Mouse (Mus musculus) G1E (cell line): ENCODE measurements around the gene Fbxw5. TPM values are rescaled to one million over a fixed set of nuclear protein-coding genes. Genes with fewer than 3 reads are reported as not detected.
"Not testable (repeated sequence)": the region's sequence is repeated elsewhere in the genome, so short reads cannot be mapped to it uniquely, and the experiment has no call there.

Experiments used
- ATAC-seq: 2 replicates; pipeline ENCODE4 v1.8.0; 2016; ENCODE audit warnings: mild to moderate bottlenecking; ENCODE audit not compliant: insufficient number of reproducible peaks, poor library complexity, low FRiP score, severe bottlenecking; ENCODE audit errors: extremely low read depth
- DNase-seq: peaks from one replicate; pipeline ENCODE4 v3.0.0; 2012; ENCODE audit warnings: low spot score
- H3K27me3 ChIP-seq: 2 replicates; pipeline ENCODE4 v1.6.1; 2012; ENCODE audit warnings: mild to moderate bottlenecking, low read length, inconsistent platforms; ENCODE audit not compliant: insufficient read depth
- H3K36me3 ChIP-seq: replicated peaks from 2 replicates; pipeline ENCODE3; 2012; ENCODE audit warnings: mild to moderate bottlenecking, inconsistent platforms
- H3K4me1 ChIP-seq: 2 replicates; pipeline ENCODE4 v1.6.1; 2012; ENCODE audit warnings: low read depth, low read length, inconsistent platforms, mixed read lengths; ENCODE audit not compliant: insufficient read depth
- H3K4me3 ChIP-seq: 2 replicates; pipeline ENCODE4 v1.5.1; 2012; ENCODE audit warnings: low read depth, mild to moderate bottlenecking, inconsistent platforms, low read length, moderate library complexity, mixed read lengths
- H3K9me3 ChIP-seq: replicated peaks from 2 replicates; pipeline ENCODE4 v1.6.1; 2012; ENCODE audit warnings: inconsistent platforms
- CTCF ChIP-seq: IDR thresholded peaks from 2 replicates; pipeline ENCODE4 v1.5.1; 2012; ENCODE audit warnings: low read depth, low read length, inconsistent platforms, mixed read lengths
- GATA1 ChIP-seq: IDR thresholded peaks from 2 replicates; pipeline ENCODE4 v1.6.1; 2012; ENCODE audit warnings: borderline replicate concordance, low read length, inconsistent platforms, mixed read lengths
- GATA2 ChIP-seq: IDR thresholded peaks from 2 replicates; pipeline ENCODE4 v1.6.1; 2012; ENCODE audit warnings: low read depth, low read length, inconsistent platforms, borderline replicate concordance
- POLR2AphosphoS5 ChIP-seq: IDR thresholded peaks from 2 replicates; pipeline ENCODE4 v1.6.1; 2012; ENCODE audit warnings: low read depth, low read length, inconsistent platforms; ENCODE audit not compliant: insufficient replicate concordance
- TAL1 ChIP-seq: conservative IDR thresholded peaks from 2 replicates; pipeline ENCODE4 v1.6.1; 2012; ENCODE audit warnings: low read depth, low read length, inconsistent platforms, mixed read lengths
- polyA plus RNA-seq: library from polyadenylated mRNA; stranded (reverse); fragments of >175 nt; gene quantifications from 2 replicates; pipeline ENCODE4 v1.2.3, GENCODE M21; 2012
- total RNA-seq, 2 experiments: library from RNA; stranded (forward) in 1 of 2; stranded (reverse) in 1 of 2; fragments of 200-1000 nt in 1 of 2; fragments of >200 nt in 1 of 2; fragmentation: Nextera tagmentation in 1 of 2; gene quantifications; 2 replicates each; pipeline ENCODE4 v1.2.3; 2014 to 2017

Fbxw5 gene
- total and polyA plus RNA-seq, 3 experiments, result 21.1 to 48.3 (median 35.5) TPM

DNA sequence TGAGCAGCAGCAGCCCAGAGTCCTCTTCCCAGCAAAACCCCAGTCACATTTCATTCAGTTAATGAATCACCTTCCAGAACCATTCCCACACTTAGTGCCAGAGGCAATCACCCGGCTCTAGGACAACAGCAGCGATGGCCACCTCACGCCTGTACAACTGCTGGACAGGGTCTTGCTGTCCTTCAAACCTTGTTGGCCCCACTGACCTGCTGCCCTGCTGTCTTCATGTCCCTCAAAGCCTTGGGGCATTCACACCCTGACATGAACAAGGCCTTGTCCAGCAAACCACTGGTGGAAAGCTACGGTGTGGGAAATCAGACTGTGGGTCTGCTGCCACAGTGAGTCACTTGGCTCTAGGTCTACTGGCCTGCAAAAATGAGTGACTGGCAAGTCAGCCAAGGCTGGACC is 40.0 kb downstream of the Fbxw5 start:
- no peak for ATAC-seq
- Histone ChIP-seq H3K9me3 (no peaks in the 10 kb centered on the region), H3K36me3 (peaks cover 88% of the 10 kb centered on the region), H3K4me3 (no peak overlapping the region), H3K4me1 (peaks cover 32% of the 10 kb centered on the region), H3K27me3 (no peaks in the 10 kb centered on the region)
- no peak for DNase-seq
- TF ChIP-seq CTCF (no peak), GATA2 (no peak), GATA1 (no peak), TAL1 (no peak), POLR2AphosphoS5 (no peak)

DNA sequence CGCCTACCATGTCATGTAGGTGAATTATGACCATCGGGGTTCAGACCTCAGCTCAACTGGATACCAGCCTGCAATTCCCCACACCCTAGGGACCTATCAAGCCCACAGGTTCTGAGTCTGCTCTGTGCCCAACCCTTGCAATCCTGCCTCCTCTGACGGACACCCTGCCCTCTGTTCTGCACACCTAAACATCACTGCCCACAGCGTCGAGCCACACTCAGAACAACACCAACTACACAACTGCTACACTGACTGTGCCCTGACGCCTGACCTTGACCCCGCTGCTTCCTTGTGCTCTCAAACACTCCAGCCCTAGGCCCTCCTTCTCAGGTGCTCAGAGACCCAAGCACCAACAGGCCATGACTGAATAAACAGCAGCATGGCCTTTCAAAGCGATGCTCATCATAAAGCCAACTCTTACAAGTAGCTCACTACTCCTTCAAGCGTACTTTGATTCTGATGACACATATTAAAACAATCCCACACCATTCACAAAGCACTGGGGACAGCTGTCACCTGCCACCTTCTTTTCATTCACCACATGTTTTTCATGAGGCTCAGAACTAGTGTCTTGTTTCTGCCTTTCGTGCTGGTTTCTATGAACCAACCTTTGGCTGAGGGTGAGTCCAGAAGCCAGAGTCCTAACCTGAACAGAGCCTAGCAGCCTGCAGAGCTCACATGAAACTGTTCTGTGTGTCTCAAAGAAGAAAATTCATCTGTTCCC is 41.3 kb downstream of the Fbxw5 start:
- Histone ChIP-seq H3K36me3 (peaks cover 76% of the 10 kb centered on the region), H3K4me1 (peaks cover 41% of the 10 kb centered on the region), H3K27me3 (no peaks in the 10 kb centered on the region), H3K4me3 (no peak overlapping the region), H3K9me3 (no peaks in the 10 kb centered on the region)
- ATAC-seq, result no peak
- no peak for TF ChIP-seq TAL1
- no peak for TF ChIP-seq CTCF
- TF ChIP-seq GATA1, result no peak
- no peak for TF ChIP-seq GATA2
- DNase-seq, result no peak

DNA sequence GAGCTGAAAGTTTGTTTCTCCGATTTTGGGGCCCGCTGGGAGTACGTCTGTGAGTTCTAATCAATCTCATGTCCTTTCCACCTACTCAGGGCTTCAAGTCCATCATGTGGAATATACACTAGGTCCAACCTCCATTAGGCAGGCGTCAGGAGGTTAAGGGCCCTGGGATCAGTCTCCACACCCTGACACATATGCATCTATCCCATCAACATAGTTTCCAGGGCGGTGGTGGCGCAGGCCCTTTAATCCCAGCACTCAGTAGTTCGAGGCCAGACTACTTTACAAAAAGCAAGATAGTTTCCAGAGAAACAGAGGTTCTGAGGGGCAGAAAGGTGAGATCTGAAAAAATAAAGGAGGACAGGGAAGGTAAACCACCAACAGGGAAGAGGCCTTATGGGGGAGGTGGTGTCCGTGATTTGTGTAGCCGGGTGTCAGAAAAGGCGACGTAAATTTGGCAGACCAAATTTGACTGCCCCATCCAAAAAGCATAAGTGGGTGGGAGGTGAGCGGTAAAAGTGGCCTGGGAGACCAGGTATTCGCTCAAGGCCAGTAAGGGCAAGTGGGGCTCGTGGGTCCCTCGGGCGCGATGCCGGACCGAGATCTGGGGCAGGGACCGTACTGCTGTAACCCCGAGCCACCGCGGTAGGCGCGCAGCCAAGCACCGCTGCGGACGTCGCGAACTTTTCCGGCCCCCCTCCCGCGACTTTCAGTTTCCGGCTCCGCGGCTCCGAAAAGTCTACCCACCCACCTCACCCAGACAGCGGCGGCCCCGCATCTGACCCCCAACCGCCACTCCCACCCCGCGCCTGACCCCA is 45.7 kb downstream of the Fbxw5 start:
- no peaks in the 10 kb centered on the region for H3K9me3 ChIP-seq
- peaks cover 38% of the 10 kb centered on the region for H3K36me3 ChIP-seq
- peaks cover 52% of the 10 kb centered on the region for H3K4me1 ChIP-seq
- peak overlapping the region; percentile 83 for H3K4me3 ChIP-seq
- TF ChIP-seq CTCF (no peak), TAL1 (no peak), GATA1 (no peak), GATA2 (no peak), POLR2AphosphoS5 (no peak)
- peaks cover 5% of the 10 kb centered on the region; the same call in 1 of the 2 replicates for H3K27me3 ChIP-seq
- DNase-seq (no peak), ATAC-seq (no peak)

DNA sequence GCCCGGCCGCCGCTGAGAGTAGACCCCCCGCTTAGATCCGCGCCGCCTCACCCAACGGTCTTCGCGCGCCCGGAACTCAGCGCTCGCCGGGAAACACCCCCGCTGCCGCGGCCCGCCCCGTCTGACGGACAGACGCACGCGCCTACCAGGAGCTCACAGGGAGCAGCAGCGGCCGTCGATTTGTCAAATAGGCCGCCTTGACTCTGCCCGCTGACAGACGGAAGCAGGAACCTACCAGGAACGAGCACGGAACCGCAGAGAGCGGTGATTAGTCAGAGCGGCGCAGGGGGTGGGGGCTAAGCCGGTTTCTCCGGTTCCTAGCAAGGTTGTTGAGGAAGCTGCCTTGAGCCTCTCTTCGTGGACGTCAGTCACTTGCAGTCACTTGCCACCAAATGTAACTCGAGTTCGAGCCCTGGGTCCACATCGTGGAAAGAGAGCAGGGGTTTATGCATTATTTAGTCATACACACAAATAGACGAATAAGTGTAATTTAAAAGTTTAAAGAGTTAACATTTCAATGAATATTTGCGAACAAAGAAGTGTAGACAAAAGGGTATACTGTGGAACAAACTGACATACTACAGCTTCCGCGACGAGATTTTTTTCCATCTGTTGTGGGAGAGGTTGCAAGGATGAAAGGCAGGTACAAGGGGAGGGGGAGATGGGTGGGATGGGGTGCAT is 46.4 kb downstream of the Fbxw5 start, which contains the start of gene Traf2:
Traf2 (minus strand) TSS at position 130 of the 681 bp plus-strand sequence.
- Histone ChIP-seq H3K4me3 (peak within 1 kb of the TSS; percentile 83), H3K36me3 (peaks cover 33% of the 10 kb centered on the region), H3K4me1 (peaks cover 48% of the 10 kb centered on the region), H3K27me3 (peaks cover 5% of the 10 kb centered on the region; the same call in 1 of the 2 replicates), H3K9me3 (no peaks in the 10 kb centered on the region)
- peak; percentile 100 for ATAC-seq
- TF ChIP-seq GATA2, result no peak
- DNase-seq, result peak; percentile 100

DNA sequence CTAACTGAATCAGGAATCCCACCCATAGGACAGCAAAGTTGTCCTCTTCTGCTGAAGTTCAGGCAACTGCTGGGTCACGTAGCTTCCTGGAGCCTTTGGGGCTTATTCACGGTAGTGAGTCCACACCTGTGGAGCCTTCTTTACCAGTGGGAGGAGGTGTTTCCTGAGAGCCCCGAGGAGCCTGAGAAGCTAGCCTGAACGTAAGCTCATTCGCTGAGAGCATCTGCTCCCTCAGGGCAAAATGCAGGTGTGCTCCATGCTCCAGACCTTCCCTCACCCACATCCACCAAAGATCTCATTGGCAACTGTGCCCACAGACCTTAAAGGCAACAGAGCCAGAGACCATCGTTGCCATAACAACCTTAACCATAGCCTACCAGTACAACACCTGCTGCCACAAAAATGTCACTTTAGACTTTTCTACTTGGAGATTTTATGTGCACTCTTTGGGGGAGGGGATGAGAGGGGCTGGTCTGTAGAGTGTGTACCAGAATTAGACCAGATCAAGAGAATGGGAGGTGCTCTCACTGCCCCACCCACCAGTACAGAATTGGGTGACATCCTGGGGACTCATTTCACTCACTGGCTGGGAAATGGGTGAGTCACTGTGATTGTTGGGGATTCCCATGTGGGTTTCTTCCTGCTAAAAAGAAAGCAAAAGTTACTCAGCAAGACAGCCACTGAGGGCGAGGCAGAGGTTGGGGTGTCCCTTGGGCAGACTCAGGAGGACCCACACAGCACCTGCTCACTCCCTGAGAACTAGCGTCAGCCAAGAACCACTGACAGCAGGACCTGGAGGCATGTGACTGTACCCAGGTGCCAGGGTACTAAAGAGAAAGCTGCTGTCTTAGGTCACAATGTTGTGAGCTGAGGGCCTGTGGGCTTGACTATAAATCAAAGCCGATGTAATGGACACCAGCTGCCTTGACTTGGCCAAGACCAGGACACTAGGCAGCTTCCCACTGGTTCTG is 48.8 kb downstream of the Fbxw5 start:
- no peak for ATAC-seq
- Histone ChIP-seq H3K4me3 (no peak overlapping the region), H3K4me1 (peaks cover 42% of the 10 kb centered on the region)

DNA sequence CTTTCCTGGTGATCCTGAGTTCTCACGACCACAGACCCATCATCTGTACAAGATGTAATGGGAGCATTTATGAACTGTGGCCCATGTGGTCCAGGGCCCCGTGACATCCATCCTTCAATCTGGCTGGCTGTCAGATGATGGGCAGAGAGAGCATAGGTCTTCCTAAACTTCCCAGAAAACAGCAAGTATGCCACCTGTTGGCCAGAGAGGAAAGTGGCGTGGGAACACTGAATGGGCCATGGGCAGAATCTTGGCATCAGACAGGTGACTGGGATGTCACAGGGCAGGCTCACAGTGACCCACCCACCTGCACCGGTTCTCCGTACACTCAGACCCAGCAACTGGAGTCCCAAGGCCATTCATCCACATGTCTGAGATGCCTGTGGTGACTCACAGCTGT is 50.6 kb downstream of the Fbxw5 start:
- DNase-seq (no peak), ATAC-seq (no peak)
- Histone ChIP-seq H3K4me1 (peaks cover 25% of the 10 kb centered on the region), H3K4me3 (no peak overlapping the region), H3K27me3 (peaks cover 5% of the 10 kb centered on the region; the same call in 1 of the 2 replicates), H3K9me3 (no peaks in the 10 kb centered on the region), H3K36me3 (no peaks in the 10 kb centered on the region)
- TF ChIP-seq GATA1 (no peak), TAL1 (no peak), POLR2AphosphoS5 (no peak), CTCF (no peak), GATA2 (no peak)

More for the DNA sequence above, 48.8 kb downstream of the Fbxw5 start:
- Histone ChIP-seq H3K27me3 (peaks cover 5% of the 10 kb centered on the region; the same call in 1 of the 2 replicates), H3K36me3 (peaks cover 12% of the 10 kb centered on the region), H3K9me3 (no peaks in the 10 kb centered on the region)
- TF ChIP-seq CTCF, result no peak
- no peak for TF ChIP-seq GATA1
- TF ChIP-seq TAL1, result no peak
- no peak for TF ChIP-seq POLR2AphosphoS5
- DNase-seq, result no peak

DNA sequence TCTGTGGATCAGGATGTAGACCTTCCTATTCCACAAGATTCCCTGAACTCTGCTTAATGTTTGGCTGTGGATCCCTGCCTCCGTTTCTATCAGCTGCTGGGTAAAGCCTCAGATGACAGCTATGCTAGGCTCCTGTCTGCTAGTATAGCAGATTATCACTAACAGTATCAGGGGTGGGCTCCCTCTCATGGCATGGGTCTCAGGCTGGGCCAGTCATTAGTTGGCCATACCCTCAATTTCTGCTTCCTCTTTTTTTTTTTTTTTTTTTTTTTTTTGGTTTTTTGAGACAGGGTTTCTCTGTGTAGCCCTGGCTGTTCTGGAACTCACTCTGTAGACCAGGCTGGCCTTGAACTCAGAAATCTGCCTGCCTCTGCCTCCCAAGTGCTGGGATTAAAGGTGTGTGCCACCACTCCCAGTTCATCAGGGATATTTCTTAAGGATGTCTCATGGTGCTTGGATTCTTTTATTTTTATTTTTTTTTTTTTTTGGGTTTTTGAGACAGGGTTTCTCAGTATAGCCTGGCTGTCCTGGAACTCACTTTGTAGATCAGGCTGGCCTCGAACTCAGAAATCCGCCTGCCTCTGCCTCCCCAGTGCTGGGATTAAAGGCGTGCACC is 52.7 kb downstream of the Fbxw5 start:
- not testable (repeated sequence) for ATAC-seq, DNase-seq, H3K4me3 ChIP-seq, H3K9me3 ChIP-seq, H3K27me3 ChIP-seq, H3K36me3 ChIP-seq
- H3K4me1 ChIP-seq, result peaks cover 30% of the 10 kb centered on the region
